ENCODE assay signal across 27 mouse cellular contexts in the genomic region with DNA sequence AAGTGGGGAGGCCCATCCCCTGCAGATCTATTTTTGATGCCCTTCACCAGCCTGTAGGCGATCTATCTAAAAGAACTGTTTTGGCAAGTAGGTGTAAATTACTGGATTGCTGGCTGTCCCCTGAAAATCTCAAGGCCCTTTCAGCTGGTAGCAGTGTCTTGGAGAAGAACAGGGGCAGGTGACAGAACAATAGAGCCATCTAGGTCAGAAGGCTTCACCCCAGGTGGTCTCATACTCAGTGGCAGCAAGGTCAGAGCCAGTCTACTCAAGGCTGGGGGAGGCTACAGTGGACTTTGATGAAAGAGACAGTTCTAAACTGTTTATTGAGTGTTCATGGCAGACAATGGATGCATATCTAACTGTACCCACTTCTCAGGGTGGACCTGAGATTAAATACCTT. TPM values are rescaled to one million over a fixed set of nuclear protein-coding genes. Genes with fewer than 3 reads are reported as not detected.
DNase-seq lines count a peak whose midpoint lies in the region; ATAC-seq and TF ChIP-seq lines count a peak whose summit lies in the region.
"Had no signal": no experiment of that assay in that cellular context is flagged by ENCODE, and none has a peak within 500 bp of the region (broad histone marks: within the 10 kb centered on the region; RNA-seq: fewer than 3 reads in every experiment).

No protein-coding gene starts in this region.

- no peaks in the 10 kb centered on the region for H3K27me3 ChIP-seq in intestine, postnatal 0 days (replicated peaks; ENCODE audit: control insufficient read depth, insufficient read depth, low read length)
- H3K27me3 ChIP-seq: embryonic facial prominence, embryonic 13.5 days; forebrain, embryonic 12.5 days; forebrain, embryonic 15.5 days; hindbrain, embryonic 12.5 days; hindbrain, embryonic 15.5 days; Patski had no signal

- no peak overlapping the region for H3K4me2 ChIP-seq in intestine, postnatal 0 days (replicated peaks; ENCODE audit: low read depth)
- H3K4me2 ChIP-seq: embryonic facial prominence, embryonic 13.5 days; forebrain, embryonic 12.5 days; forebrain, embryonic 15.5 days; hindbrain, embryonic 12.5 days; hindbrain, embryonic 15.5 days had no signal

- H3K4me3 ChIP-seq in intestine, postnatal 0 days (ENCODE audit: low read depth, low read length): no peak overlapping the region
- H3K4me3 ChIP-seq: embryonic facial prominence, embryonic 10.5 days; embryonic facial prominence, embryonic 13.5 days; erythroblast, embryonic 14.5 days; forebrain, embryonic 12.5 days; forebrain, embryonic 15.5 days; heart, adult 2 months; heart, embryonic 10.5 days; hindbrain, embryonic 12.5 days; hindbrain, embryonic 15.5 days had no signal

- H3K27ac ChIP-seq in intestine, postnatal 0 days (ENCODE audit: low read depth, low read length): no peak overlapping the region
- H3K27ac ChIP-seq: embryonic facial prominence, embryonic 10.5 days; embryonic facial prominence, embryonic 13.5 days; forebrain, embryonic 12.5 days; forebrain, embryonic 15.5 days; heart, adult 2 months; heart, embryonic 10.5 days; hindbrain, embryonic 12.5 days; hindbrain, embryonic 15.5 days had no signal

- no peaks in the 10 kb centered on the region for H3K36me3 ChIP-seq in intestine, postnatal 0 days (ENCODE audit: control insufficient read depth, insufficient read depth)
- H3K36me3 ChIP-seq: embryonic facial prominence, embryonic 10.5 days; embryonic facial prominence, embryonic 13.5 days; forebrain, embryonic 12.5 days; forebrain, embryonic 15.5 days; G1E; heart, embryonic 10.5 days; hindbrain, embryonic 12.5 days; hindbrain, embryonic 15.5 days had no signal

- 85% methylated on average over 1 of the region's 1 CpGs for WGBS in intestine, postnatal 0 days

- ATAC-seq in frontal cortex, adult (ENCODE audit: low TSS enrichment): 0 out of 2 replicates have a peak, but pooled peaks have one; percentile 5
- no peak for ATAC-seq in intestine, postnatal 0 days
- ATAC-seq: activated CD4-positive, CD25-positive, alpha-beta regulatory T cell, adult 4 months; forebrain, embryonic 15.5 days; Patski had no signal

- no peak for DNase-seq in frontal cortex, adult 2 months (ENCODE audit: extremely low spot score in 1 of 2, low spot score in 1 of 2)
- peak; percentile 17 for DNase-seq in retina, embryonic 14.5 days (ENCODE audit: low spot score)
- no peak for DNase-seq in retina, postnatal 1 day
- peak; percentile 33 for DNase-seq in telencephalon, adult 2 months (ENCODE audit: low read depth, low spot score)
- DNase-seq: adrenal gland, adult 8-10 months; adrenal gland, postnatal 36 days; cerebellum, adult 11 months; cerebellum, adult 2 months; cerebellum, adult 9-11 months; cerebellum, postnatal 25 days; embryo, embryonic 11 days; gastrocnemius, postnatal 25 days; heart, adult 2 months; kidney, adult 11 months had no signal

- no peaks in the 10 kb centered on the region for H3K4me1 ChIP-seq in intestine, postnatal 0 days (replicated peaks; ENCODE audit: control insufficient read depth, insufficient read depth, low read length)
- H3K4me1 ChIP-seq: forebrain, embryonic 15.5 days; hindbrain, embryonic 12.5 days; hindbrain, embryonic 15.5 days had no signal

- TF ChIP-seq CTCF in intestine, postnatal 0 days (IDR thresholded peaks at IDR 0.05; ENCODE audit: low read depth): no peak

- no peak overlapping the region for H3K9ac ChIP-seq in intestine, postnatal 0 days (ENCODE audit: low read depth, low read length)
- H3K9ac ChIP-seq: embryonic facial prominence, embryonic 13.5 days; forebrain, embryonic 12.5 days; forebrain, embryonic 15.5 days; hindbrain, embryonic 12.5 days; hindbrain, embryonic 15.5 days had no signal

- H3K9me3 ChIP-seq in intestine, postnatal 0 days (ENCODE audit: control insufficient read depth): no peaks in the 10 kb centered on the region
- H3K9me3 ChIP-seq: embryonic facial prominence, embryonic 10.5 days; embryonic facial prominence, embryonic 13.5 days; forebrain, embryonic 12.5 days; forebrain, embryonic 15.5 days; G1E; heart, embryonic 10.5 days; hindbrain, embryonic 12.5 days; hindbrain, embryonic 15.5 days had no signal

RNA-seq across cellular contexts. Expression of a gene that starts 29.1 kb away (rescaled TPM):
- polyA plus RNA-seq in frontal cortex, adult 2 months (2012; rRNA removed): 83.2 and 91.3 TPM in 2 replicates
- 138 and 147 TPM in 2 replicates for polyA plus RNA-seq in intestine, postnatal 0 days (2015; fragmentation: Nextera tagmentation; extraction: Ambion mirVana)
- polyA plus RNA-seq: erythroblast, embryonic 14.5 days; G1E had no signal

Comparison
In these comparisons a context has a peak if more than half of its experiments do, and no peak if none do; other contexts are left out.
1. DNase-seq: peak in retina, embryonic 14.5 days (single experiment) and telencephalon, adult 2 months (single experiment); none in frontal cortex, adult 2 months (0 of 2) and retina, postnatal 1 day (single experiment).